In the genomic region with DNA sequence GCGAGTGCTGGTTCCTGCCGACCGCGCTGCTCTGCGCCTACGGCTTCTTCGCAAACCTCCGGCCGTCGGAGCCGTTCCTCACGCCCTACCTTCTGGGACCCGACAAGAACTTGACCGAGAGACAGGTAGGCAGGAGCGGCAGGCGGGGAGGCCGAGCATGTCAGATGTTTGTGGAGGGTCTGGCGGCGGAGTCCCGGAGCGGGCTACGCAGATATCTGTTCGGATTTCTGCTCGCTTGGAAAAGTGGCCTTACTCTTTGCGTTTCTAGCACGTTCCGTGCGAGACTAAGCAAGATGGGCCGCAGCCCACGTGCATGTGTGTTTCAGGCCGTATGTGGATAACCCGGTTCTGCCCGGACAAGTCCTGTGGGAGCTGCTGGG, we compare ENCODE assay signal across 8 mouse cellular contexts. TPM values are rescaled to one million over a fixed set of nuclear protein-coding genes. Genes with fewer than 3 reads are reported as not detected.
A peak's percentile ranks its signal among the peaks of the same experiment; 100 is the strongest.
DNase-seq lines count a peak whose midpoint lies in the region; ATAC-seq and TF ChIP-seq lines count a peak whose summit lies in the region.

No protein-coding gene starts in this region.

- no peak for DNase-seq in lung, postnatal 4 days
- DNase-seq in lung, postnatal 36 days = peak; percentile 21
- no peak for DNase-seq in layer of hippocampus, adult 11-12 months (ENCODE audit: low spot score)
- DNase-seq in ovary, postnatal 14 days (ENCODE audit: low spot score) = no peak
- DNase-seq in thymus, postnatal 36 days = no peak

- H3K36me3 ChIP-seq in lung, embryonic 16.5 days (ENCODE audit: control insufficient read depth, insufficient read depth, low read length) = no peaks in the 10 kb centered on the region
- H3K36me3 ChIP-seq in heart, embryonic 15.5 days = no peaks in the 10 kb centered on the region

- H3K27me3 ChIP-seq in lung, embryonic 16.5 days (ENCODE audit: control insufficient read depth, insufficient read depth, low read depth, low read length) = no peaks in the 10 kb centered on the region
- no peaks in the 10 kb centered on the region for H3K27me3 ChIP-seq in heart, embryonic 15.5 days

- WGBS in lung, embryonic 16.5 days = under 1% methylated on average over 31 of the region's 33 CpGs
- under 1% methylated on average over 33 of the region's 33 CpGs for WGBS in heart, embryonic 15.5 days

- H3K4me3 ChIP-seq in lung, embryonic 16.5 days (ENCODE audit: low read length) = peak overlapping the region; percentile 83
- H3K4me3 ChIP-seq in bone marrow macrophage, adult 2 months (ENCODE audit: insufficient read depth, low read length) = peak overlapping the region; percentile 97
- H3K4me3 ChIP-seq in heart, embryonic 15.5 days = peak overlapping the region; percentile 84

- TF ChIP-seq CTCF in bone marrow macrophage, adult 2 months (IDR thresholded peaks at IDR 0.05; ENCODE audit: low read depth, low read length) = no peak

- peak overlapping the region; percentile 94 for H3K4me2 ChIP-seq in lung, embryonic 16.5 days (ENCODE audit: low read depth, low read length)
- H3K4me2 ChIP-seq in heart, embryonic 15.5 days = peak overlapping the region; percentile 74

- peak; percentile 8 for ATAC-seq in lung, embryonic 16.5 days (ENCODE audit: low read depth)
- peak; percentile 5 for ATAC-seq in heart, embryonic 15.5 days (replicated peaks; ENCODE audit: insufficient number of reproducible peaks, insufficient read depth, low FRiP score, low read depth)

- H3K4me1 ChIP-seq in lung, embryonic 16.5 days (replicated peaks; ENCODE audit: control insufficient read depth, insufficient read depth, low read length) = peaks cover 19% of the 10 kb centered on the region
- peaks cover 12% of the 10 kb centered on the region for H3K4me1 ChIP-seq in bone marrow macrophage, adult 2 months (ENCODE audit: control insufficient read depth, insufficient read depth, low read length)
- peaks cover 21% of the 10 kb centered on the region for H3K4me1 ChIP-seq in heart, embryonic 15.5 days (replicated peaks)

- peak overlapping the region; percentile 66 for H3K27ac ChIP-seq in lung, embryonic 16.5 days (ENCODE audit: low read length)
- peak overlapping the region; percentile 51 for H3K27ac ChIP-seq in bone marrow macrophage, adult 2 months (ENCODE audit: insufficient read depth, low read depth, low read length)
- peak overlapping the region; percentile 92 for H3K27ac ChIP-seq in heart, embryonic 15.5 days

- no peak for TF ChIP-seq POLR2A in bone marrow macrophage, adult 2 months (IDR thresholded peaks at IDR 0.05; ENCODE audit: borderline replicate concordance, low read depth, low read length)

- peak overlapping the region; percentile 79 for H3K9ac ChIP-seq in lung, embryonic 16.5 days (ENCODE audit: low read length)
- peak overlapping the region; percentile 76 for H3K9ac ChIP-seq in heart, embryonic 15.5 days

- no peaks in the 10 kb centered on the region for H3K9me3 ChIP-seq in lung, embryonic 16.5 days (ENCODE audit: control insufficient read depth, low read length)
- no peaks in the 10 kb centered on the region for H3K9me3 ChIP-seq in heart, embryonic 15.5 days (replicated peaks)

RNA-seq across cellular contexts. Expression of gene Slc19a2, which starts 0.5 kb away (rescaled TPM):
- 7.2 and 7.3 TPM in 2 replicates for polyA plus RNA-seq in lung, embryonic 16.5 days (2015; fragmentation: Nextera tagmentation; extraction: Ambion mirVana)
- 6.7 and 7.3 TPM in 2 replicates for polyA plus RNA-seq in bone marrow macrophage, adult 2 months (2012; ENCODE audit: insufficient read depth, insufficient read length, missing spikeins)
- polyA plus RNA-seq in heart, embryonic 15.5 days (2015; fragmentation: Nextera tagmentation; extraction: Ambion mirVana) = 6.2 and 7.5 TPM in 2 replicates

RNA-seq across cellular contexts. Expression of gene Ccdc181, which starts 26.1 kb away (rescaled TPM):
- polyA plus RNA-seq in lung, embryonic 16.5 days (2015; fragmentation: Nextera tagmentation; extraction: Ambion mirVana) = 11.7 and 12.7 TPM in 2 replicates
- polyA plus RNA-seq in bone marrow macrophage, adult 2 months (2012; ENCODE audit: insufficient read depth, insufficient read length, missing spikeins) = 10.2 and 11.1 TPM in 2 replicates
- 10.4 TPM in 2 replicates for polyA plus RNA-seq in heart, embryonic 15.5 days (2015; fragmentation: Nextera tagmentation; extraction: Ambion mirVana)

RNA-seq across cellular contexts. Expression of gene Nme7, which starts 54.6 kb away (rescaled TPM):
- polyA plus RNA-seq in lung, embryonic 16.5 days (2015; fragmentation: Nextera tagmentation; extraction: Ambion mirVana) = 44.1 and 45.0 TPM in 2 replicates
- polyA plus RNA-seq in bone marrow macrophage, adult 2 months (2012; ENCODE audit: insufficient read depth, insufficient read length, missing spikeins) = 15.7 and 16.0 TPM in 2 replicates
- 16.1 and 19.4 TPM in 2 replicates for polyA plus RNA-seq in heart, embryonic 15.5 days (2015; fragmentation: Nextera tagmentation; extraction: Ambion mirVana)

RNA-seq across cellular contexts. Expression of gene Blzf1, which starts 58.0 kb away (rescaled TPM):
- polyA plus RNA-seq in lung, embryonic 16.5 days (2015; fragmentation: Nextera tagmentation; extraction: Ambion mirVana) = 34.8 and 37.0 TPM in 2 replicates
- polyA plus RNA-seq in bone marrow macrophage, adult 2 months (2012; ENCODE audit: insufficient read depth, insufficient read length, missing spikeins) = 11.0 and 11.2 TPM in 2 replicates
- polyA plus RNA-seq in heart, embryonic 15.5 days (2015; fragmentation: Nextera tagmentation; extraction: Ambion mirVana) = 26.1 and 27.2 TPM in 2 replicates
